Mouse (Mus musculus) neutrophil, adult 5-6 weeks (primary cell): Measurements from ENCODE around the gene Gpr152. TPM values are rescaled to one million over a fixed set of nuclear protein-coding genes. Genes with fewer than 3 reads are reported as not detected.
A peak's percentile ranks its signal among the peaks of the same experiment; 100 is the strongest.

ENCODE experiments used
- ATAC-seq: fragments of 151-379, 151-347 bp; 2 replicates; pipeline ENCODE4 v1.8.0; 2017; ENCODE audit warnings: mild to moderate bottlenecking, moderate TSS enrichment; ENCODE audit not compliant: insufficient number of reproducible peaks, poor library complexity, low FRiP score, severe bottlenecking; ENCODE audit errors: extremely low read depth
- total RNA-seq: library from RNA; stranded (forward); fragments of 200-1000 nt; gene quantifications from 2 replicates; pipeline ENCODE4 v1.2.3, GENCODE M21; 2017

Gene Gpr152
- total RNA-seq: 0.12 and 0.23 TPM in 2 replicates

DNA sequence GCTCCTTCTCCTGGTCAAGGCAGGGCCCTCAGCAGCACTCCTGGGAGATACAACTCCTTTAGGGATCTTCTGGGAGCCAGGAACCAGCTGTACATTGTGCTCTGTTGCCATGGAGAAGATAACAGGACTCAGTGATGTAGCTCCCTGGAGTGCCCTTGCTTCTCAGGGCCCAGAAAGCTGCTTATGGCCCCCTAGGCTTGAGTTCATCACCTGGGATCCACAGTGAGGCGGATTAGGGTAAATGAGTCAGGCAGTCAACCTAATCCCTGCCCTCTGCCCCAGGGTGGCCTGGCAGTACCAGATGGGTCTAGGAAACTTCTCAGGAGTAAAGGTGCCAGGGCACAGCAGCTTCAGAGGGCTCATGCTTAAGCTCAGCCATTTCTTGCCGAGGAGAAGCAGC, at the start of gene Gpr152:
Gpr152 (plus strand) TSS at position 342 of the 400 bp plus-strand sequence.
- no peak for ATAC-seq

DNA sequence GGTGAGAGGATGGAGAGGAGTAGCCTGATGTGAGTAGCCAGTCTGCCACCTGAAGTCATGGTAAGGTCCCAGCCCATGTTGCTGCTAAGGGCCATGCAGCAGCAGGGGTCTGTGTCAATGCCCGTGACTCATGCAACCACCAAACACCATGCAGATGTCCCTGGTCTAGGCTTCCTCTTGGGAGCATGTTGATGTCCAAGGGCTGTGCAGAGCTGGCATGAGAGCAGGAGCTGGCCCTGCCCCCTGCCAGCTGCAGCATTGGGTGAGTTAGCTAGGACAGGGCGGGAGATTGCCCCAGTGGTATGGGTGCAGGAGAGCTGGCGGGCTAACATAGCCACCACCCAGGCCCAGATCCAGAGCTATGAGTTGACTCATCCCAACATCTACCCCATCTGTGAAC, 49.1 kb upstream of the Gpr152 start:
- ATAC-seq: no peak

DNA sequence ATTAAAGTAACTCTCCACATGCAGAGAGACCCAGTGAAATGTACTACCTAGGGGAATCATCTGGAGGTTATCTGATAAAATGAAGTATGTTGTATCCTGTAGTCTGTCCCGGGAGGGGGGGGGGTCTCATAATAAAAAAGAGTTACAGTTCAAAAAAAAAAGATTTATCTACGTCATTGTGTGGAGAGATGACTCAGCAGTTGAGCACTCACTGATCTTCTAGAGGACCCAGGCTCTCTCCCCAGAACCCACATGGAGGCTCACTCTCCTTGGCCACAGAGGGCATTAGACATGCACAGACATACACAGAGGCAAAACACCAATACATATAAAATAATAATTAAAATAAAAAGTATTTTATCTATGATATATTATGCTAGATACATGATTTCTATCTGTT, 48.2 kb upstream of the Gpr152 start:
- no peak for ATAC-seq

DNA sequence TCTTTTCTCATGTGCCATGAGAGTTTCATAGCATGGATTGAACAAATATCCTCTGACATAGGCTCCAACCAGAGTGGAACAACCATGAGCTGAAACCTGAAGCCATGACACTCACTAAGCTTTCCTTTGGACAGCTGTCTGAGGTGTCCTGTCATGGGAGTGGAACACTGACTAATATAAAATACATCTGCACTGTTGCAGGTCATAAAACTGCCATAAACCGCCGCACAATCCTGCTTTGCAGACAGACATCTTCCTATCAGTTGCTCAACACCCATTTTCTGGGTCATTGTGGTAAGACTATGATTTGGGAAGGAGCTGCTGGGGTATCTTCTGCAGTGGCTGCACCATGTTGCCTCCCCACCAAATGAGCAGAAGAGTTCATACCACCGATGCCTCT, 46.8 kb upstream of the Gpr152 start:
- ATAC-seq: no peak

DNA sequence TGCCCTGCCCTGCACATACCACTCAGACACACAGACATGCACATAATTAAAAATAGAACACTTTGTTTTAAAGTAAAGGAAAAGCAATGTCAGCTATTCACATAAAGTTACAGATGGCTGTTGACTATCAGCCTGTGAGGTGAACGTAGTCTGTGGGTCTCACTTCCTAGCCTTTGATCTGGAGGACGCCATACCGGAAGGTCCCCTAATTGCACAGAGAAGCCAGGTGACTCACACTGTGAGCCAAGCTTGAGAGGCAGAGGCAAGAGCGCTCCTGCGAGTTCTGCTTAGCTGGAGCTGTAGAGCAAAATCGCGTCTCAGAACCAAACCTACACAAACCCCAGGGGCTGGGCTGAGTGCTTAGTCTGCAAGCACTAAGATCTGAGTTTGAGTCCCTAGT, 45.8 kb upstream of the Gpr152 start:
- no peak for ATAC-seq

DNA sequence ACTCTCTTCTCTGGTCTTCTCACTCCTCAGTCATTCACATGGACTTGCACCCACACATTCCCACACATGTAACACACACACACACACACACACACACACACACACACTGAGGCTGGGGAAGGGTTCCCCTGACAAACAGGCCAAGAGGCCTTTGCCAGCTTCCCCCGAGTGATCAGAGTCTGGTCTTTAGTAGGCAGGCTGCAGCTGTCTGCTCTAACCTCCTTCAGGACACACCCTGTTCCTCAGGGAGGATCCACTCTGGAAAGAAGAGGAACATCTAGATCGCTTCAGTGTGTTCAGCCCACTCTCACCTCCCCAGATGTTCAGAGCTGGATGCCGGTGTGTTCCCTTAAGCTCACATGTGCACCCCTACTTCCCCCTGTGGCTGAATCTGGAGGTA, 45.2 kb upstream of the Gpr152 start:
- ATAC-seq: no peak

DNA sequence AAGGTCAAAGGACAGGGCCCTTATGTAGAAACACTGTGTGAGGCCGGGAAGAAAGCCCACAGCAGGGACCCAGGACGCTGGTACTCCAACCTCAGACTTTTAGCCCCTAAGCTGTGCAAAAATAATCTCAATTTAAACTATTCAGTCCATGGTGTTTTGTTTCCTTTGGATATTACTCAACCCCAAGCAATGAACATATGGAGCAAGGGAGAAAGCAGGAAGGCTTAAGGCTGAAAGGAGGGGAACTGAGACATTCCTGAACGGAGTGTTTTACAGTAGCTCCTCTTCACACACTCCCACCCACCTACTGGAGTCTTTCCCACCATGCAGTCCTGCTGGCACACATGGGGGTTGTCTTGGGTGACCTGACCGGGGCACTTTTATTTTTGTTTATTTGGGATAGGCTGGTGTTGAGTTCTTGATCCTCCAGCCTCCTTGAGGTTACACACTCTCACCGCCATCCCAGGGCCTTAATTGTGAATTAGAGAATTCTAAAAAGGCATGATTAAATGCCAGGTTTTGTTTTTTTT, 44.7 kb upstream of the Gpr152 start:
- no peak for ATAC-seq

DNA sequence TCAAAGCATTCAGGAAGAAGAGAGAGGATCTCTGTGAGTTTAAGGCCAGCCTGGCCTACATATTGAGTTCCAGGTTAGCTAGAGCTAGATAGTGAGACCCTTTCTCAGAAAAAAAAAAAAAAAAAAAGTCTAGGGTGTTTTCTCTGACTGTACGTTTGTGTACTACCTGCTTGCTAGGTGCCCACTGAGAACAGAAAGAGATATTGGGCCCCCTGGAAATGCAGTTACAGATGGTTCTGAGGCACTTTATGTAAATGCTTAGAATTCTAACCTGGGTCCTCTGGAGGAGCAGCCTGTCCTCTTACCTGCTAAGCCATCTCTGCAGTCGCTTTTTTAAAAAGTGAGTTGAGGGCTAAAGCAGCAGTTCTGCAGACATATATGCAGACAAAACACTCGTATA, 43.8 kb upstream of the Gpr152 start:
- ATAC-seq: no peak

DNA sequence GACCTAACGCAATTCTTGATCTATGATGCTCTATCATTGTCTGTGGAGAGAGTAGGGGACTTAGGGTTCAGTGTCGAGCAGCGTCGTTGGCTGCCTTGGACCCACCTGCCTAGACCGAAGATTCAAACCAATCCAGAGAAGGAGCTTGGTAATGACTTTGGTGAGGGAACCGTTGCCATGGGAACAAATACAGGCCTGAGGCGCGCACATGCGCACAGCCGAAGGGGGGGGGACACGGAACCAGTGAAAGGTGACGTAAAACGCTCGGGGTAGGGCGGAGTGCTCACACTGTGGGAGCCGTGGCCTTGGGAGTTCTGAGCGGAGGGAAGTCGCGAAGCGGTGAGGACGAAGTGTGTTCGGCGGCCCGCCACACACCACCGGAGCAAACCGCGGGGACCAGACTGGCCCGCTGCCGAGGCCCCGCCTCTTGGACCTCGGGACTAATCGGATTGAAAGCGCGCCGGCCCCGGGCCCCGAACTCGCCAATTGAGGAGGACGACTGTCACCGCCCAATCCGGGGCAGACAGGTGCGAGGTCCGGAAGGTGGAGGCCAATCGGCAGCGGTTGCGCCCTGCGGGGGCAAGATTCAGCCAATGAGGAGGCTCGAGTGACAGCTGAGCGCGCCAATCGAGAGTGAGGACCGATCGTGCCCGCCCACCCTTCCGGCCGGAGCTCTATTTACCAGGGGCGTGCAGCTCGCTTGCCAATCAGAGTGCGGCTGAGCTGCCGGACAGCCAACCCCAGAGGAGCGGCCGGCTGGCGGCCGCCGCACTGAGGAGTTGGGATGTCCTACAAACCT, 42.7 kb upstream of the Gpr152 start, which contains the start of gene Cdk2ap2:
Cdk2ap2 (plus strand) TSS at position 541 of the 799 bp plus-strand sequence.
- peak; percentile 78 for ATAC-seq

DNA sequence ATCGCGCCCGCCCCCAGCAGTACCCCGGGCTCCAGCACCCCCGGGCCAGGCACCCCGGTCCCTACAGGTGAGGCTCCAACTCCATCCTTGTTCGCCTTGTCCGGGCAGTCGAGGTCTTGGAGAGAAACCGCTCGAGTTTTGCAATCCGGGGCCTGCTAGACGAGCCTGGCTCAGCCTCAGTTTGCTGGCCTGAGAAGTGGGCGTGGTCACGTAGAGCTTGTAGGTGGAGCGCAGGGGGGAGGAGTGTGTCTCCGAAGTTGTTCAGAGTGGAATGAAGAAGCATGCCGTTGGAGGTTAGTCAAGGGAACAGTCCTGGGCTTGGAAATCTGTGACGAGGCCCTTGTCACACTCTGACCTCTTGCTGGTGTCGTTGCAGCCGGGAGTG, 42.2 kb upstream of the Gpr152 start:
- peak; percentile 42 for ATAC-seq

DNA sequence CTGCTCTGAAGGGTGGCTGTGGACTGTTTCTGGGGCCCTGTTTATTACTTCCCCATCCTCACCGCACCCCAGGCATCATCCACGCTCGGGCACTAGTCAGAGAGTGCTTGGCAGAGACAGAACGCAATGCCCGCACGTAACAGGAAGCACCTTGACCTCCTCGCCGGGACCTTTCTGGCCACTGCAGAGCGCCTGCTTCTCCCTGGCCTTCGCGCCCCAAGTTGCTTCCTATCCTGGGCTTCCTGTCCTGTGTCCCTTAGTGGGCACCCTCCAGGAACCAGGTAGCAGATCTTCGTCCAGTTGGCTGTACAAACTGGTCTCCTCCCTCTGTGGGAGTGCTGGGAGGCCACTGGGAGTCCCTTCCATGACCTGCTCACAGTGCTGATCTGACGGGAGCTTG, 41.2 kb upstream of the Gpr152 start:
- no peak for ATAC-seq

DNA sequence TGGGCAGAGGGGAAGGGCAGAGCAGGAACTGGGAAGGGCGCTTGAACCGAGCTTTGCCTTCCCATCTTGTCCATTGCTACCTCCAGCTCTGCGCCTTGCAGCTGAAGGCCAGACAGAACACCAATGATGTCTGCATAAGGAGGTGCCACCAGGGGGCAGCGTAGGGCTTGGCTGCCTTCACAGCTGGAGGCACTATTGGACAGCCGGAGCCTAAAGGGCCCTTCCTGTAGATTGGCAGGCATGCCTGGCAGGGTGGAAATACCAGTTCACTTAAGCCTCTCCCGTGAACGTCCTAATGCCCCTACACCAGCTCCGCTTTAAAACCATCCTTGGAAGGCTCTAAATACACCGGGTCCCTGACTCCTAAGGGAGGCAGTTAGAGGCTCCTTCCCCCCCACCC, 40.5 kb upstream of the Gpr152 start:
- peak; percentile 44 for ATAC-seq

DNA sequence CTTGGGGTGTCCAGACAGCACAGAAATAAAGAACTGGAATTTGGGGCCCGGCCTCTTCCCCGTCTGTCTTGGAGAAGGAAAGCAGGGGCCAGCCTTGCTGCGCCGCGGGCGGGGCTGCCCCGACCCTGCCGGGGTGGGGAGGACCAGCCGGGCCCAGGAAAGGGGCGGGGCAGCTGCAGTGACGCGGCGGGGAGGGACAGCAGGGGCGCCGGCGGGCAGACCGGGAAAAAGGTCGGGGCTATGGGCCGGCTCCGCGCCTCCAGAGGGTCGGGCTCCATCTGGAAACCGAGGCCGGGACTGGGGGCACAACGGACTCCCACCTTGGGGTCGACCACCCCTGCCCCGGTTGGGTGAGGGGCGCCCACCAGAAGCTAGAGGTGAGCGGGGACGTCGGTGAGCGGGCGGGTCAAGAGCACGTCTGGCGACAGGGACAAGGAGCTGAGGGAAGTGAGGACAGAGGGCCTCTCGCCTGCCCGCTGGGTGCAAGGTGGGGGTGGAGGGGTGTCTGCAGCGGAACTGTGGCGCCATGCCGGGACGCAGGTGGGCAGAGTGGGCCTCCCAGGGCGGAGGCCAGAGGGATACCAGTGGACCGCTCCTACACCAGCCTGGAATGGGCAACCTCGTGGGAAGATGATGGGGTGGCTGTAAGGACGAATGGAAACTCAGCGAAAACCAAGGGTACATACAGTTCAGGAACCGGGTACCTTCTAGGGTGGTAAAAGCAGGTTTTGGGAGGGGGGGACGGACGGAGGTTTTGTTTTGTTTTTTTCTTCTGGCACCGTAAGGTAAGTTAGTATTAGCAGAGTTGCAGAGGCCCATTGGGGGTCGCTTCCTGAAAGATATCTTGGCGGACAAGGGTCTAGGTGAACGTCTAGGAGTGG, 39.5 kb upstream of the Gpr152 start, which contains the start of gene Pitpnm1:
Pitpnm1 (plus strand) TSS at position 162 of the 881 bp plus-strand sequence.
- ATAC-seq: no peak

DNA sequence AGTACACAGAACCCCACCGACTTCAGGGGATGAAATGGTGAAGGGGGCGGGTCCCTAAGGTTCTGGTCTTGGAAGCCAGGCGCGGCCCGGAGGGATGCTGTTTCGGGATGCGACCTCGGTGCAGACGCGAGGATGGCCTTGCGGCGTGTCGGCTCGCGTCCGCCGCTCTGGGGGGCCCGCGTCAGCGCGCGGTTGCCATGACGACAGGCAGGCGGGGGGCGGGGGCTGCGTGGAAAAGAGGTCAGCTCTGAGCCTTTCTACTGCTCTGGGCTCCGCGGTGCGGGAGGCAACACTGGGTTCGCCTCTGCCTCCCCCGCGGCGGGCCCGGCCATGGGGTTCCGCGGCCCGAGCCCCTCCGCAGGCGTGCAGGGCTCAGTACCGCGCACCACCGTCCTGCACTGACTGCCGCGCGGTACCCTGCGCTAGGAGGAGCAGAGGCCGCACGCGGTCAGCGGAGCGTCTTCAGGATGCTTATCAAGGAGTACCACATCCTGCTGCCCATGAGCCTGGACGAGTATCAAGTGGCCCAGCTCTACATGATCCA, 38.8 kb upstream of the Gpr152 start:
- no peak for ATAC-seq

DNA sequence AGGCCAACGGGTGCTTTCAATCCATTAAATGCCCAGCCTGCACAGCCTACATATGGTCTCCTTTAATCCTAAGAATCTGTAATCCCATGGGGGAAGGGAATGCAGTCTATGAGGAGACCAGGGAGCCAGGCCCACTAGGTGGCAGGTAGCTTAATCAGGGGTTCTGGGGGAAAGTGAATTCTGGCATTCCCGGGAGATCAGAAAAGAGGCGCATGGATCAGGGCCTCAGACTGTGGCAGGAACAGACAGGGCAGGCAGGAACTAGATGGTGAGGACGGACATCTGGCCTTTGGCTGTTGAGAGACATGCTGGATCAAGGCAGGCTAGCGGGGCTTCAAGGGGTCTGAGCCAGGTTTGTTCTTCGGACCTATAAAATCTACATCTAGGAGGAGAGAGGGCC, 38.1 kb upstream of the Gpr152 start:
- ATAC-seq: no peak

DNA sequence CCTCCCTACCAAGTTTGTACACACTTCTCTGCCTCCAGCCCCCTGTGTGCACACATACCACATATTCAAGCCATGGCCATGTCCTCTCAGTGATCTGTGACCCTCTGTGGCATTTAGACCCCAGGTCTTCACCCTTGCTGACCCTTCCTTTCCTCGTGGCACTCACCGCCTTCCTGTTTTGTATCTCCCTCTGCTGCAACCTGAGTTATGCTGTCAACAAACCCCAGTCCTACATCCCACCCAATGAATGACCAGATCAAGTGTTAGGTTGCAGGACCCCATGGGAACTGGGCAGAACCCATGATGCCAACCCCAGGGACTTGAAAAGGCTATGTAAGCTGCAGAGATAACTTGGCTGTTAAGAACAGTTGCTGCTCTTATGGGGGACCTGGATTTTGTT, 37.5 kb upstream of the Gpr152 start:
- ATAC-seq: no peak

DNA sequence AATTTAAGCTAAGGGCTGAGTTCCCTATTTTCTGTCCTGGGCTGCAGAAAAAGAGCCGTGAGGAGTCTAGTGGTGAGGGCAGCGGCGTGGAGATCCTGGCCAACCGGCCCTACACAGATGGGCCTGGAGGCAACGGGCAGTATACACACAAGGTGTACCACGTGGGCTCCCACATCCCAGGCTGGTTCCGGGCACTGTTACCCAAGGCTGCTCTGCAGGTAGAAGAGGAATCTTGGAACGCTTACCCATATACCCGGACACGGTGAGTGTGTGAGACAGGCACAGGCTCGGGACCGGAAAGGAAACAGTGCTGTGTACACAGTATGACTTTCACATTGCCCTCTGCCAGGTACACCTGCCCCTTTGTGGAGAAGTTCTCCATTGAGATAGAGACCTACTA, 37.0 kb upstream of the Gpr152 start:
- no peak for ATAC-seq

DNA sequence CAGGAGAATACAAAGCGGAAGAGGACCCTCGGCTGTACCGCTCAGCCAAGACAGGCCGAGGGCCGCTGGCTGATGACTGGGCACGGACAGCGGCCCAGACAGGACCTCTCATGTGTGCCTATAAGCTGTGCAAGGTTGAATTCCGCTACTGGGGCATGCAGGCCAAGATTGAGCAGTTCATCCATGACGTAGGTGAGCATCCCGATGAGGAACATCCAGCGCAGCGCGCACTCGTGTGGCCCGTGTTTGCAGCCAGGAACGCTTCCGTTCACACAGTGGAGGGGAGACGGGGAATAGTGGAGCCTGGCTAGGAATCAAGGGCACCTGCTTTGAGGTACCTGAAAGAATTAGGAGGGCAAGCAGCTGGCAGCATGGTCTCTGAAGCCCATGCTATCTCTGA, 36.3 kb upstream of the Gpr152 start:
- ATAC-seq: no peak

DNA sequence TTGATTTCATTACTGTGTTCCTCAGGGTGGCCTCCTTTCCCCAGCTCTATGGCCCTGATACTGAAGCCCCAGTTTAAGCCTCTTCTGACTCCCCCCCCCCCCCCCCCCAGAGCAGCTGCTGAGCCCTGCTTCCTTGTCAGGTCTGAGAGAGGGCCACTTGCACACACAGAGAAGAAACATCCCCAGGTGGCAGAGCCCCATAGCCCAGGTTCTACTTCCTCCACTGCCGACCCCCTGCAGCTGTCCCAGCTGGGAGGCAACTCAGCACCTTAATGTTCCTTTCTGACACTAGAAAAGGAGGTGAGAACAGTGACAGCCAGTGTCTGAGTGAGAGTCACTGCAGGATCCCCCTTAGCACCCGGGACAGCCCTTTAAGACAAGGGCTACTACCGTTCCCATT, 35.8 kb upstream of the Gpr152 start:
- no peak for ATAC-seq
